Mouse (Mus musculus): ENCODE data around the gene Ints14. TPM values are rescaled to one million over a fixed set of nuclear protein-coding genes. Genes with fewer than 3 reads are reported as not detected.
"Not testable (repeated sequence)": the region's sequence is repeated elsewhere in the genome, so short reads cannot be mapped to it uniquely, and the experiment has no call there.

Gene Ints14
- polyA plus RNA-seq, 1 experiment from 2014 or later = 58.3 TPM

GRCm38 (mm10) chr9:64956337-64956736, 4.4 kb upstream of the Ints14 start:
- 0 out of 2 replicates have a peak overlapping the region, but pooled peaks have one; percentile 32 for H3K9ac ChIP-seq
- H3K4me3 ChIP-seq = peak overlapping the region; percentile 18
- H3K36me3 ChIP-seq = no peaks in the 10 kb centered on the region
- H3K9me3 ChIP-seq = no peaks in the 10 kb centered on the region
- H3K27me3 ChIP-seq = peaks cover 24% of the 10 kb centered on the region
- H3K27ac ChIP-seq = peak overlapping the region; percentile 60; the same call in 1 of the 2 replicates
- H3K4me2 ChIP-seq = peak overlapping the region; percentile 44
- ATAC-seq (ENCODE audit: insufficient number of reproducible peaks, insufficient read depth, low FRiP score, low TSS enrichment, low read depth) = no peak
- 17% methylated on average over 12 of the region's 12 CpGs for WGBS
- H3K4me1 ChIP-seq = peaks cover 26% of the 10 kb centered on the region

DNA sequence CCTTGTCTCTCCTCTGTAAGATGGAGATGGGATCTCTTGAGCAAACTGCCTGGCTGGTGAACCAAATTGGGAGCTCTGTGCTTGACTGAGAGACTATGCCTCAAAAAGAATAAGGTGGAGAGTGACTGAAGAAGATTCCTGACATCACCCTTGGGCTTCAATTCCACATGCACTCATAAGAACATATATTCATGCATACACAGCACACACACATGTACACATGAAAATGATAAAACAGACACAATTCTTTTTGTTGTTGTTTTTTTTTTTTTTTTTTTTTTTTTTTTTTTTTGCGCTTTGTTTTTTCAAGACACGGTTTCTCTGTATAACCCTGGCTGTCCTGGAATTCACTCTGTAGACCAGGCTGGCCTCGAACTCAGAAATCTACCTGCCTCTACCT, 3.4 kb upstream of the Ints14 start:
- WGBS = 84% methylated on average over 3 of the region's 3 CpGs
- ATAC-seq (ENCODE audit: insufficient number of reproducible peaks, insufficient read depth, low FRiP score, low TSS enrichment, low read depth) = no peak

GRCm38 (mm10) chr9:64960978-64961320, 244 bp downstream of the Ints14 start:
- no peaks in the 10 kb centered on the region for H3K27me3 ChIP-seq
- peak; percentile 62; the same call in 1 of the 2 replicates for ATAC-seq (ENCODE audit: insufficient number of reproducible peaks, insufficient read depth, low FRiP score, low TSS enrichment, low read depth)
- WGBS = 0% methylated on average over 16 of the region's 17 CpGs

More for the DNA sequence above, 3.4 kb upstream of the Ints14 start:
- Histone ChIP-seq H3K36me3 (peaks cover 1% of the 10 kb centered on the region; the same call in 1 of the 2 replicates), H3K9ac (no peak overlapping the region), H3K27ac (no peak overlapping the region), H3K4me2 (no peak overlapping the region), H3K9me3 (no peaks in the 10 kb centered on the region), H3K4me3 (no peak overlapping the region), H3K4me1 (peaks cover 22% of the 10 kb centered on the region), H3K27me3 (peaks cover 16% of the 10 kb centered on the region; the same call in 1 of the 2 replicates)

GRCm38 (mm10) chr9:64980548-64980947, 19.8 kb downstream of the Ints14 start:
- no peak for ATAC-seq (ENCODE audit: insufficient number of reproducible peaks, insufficient read depth, low FRiP score, low TSS enrichment, low read depth)
- peaks cover 97% of the 10 kb centered on the region for H3K36me3 ChIP-seq
- H3K4me3 ChIP-seq = no peak overlapping the region
- H3K9me3 ChIP-seq = no peaks in the 10 kb centered on the region
- H3K4me2 ChIP-seq = no peak overlapping the region
- H3K9ac ChIP-seq = no peak overlapping the region
- no peaks in the 10 kb centered on the region for H3K4me1 ChIP-seq
- 81% methylated on average over 3 of the region's 3 CpGs for WGBS
- H3K27me3 ChIP-seq = no peaks in the 10 kb centered on the region
- H3K27ac ChIP-seq = no peak overlapping the region

More at GRCm38 (mm10) chr9:64960978-64961320, 244 bp downstream of the Ints14 start:
- Histone ChIP-seq H3K4me2 (peak overlapping the region; percentile 82), H3K9ac (peak overlapping the region; percentile 93), H3K4me3 (peak overlapping the region; percentile 83), H3K4me1 (peaks cover 29% of the 10 kb centered on the region), H3K27ac (peak overlapping the region; percentile 90), H3K36me3 (peaks cover 35% of the 10 kb centered on the region), H3K9me3 (no peaks in the 10 kb centered on the region)

DNA sequence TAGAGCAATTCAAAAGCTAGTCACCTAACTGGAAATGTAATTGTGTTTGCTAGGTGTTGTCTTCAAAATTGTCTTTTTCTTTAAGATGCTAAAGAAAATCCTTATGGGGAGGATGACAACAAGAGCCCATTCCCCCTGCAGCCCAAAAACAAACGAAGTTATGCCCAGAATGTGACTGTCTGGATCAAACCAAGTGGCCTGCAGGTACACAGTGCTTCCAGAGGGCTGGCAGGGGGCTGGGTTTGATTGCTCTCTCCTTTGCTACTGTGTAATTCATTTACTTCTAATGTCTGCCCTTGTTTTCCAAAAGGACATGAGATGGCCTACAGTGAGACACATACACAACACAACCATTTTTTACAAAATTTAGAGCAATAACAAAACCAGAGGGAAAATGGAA, 21.2 kb downstream of the Ints14 start:
- Histone ChIP-seq H3K4me2 (no peak overlapping the region), H3K9me3 (no peaks in the 10 kb centered on the region), H3K27ac (no peak overlapping the region), H3K4me3 (no peak overlapping the region), H3K27me3 (no peaks in the 10 kb centered on the region), H3K9ac (no peak overlapping the region), H3K4me1 (no peaks in the 10 kb centered on the region), H3K36me3 (peaks cover 96% of the 10 kb centered on the region)
- WGBS = 74% methylated on average over 1 of the region's 1 CpGs
- ATAC-seq (ENCODE audit: insufficient number of reproducible peaks, insufficient read depth, low FRiP score, low TSS enrichment, low read depth) = no peak

DNA sequence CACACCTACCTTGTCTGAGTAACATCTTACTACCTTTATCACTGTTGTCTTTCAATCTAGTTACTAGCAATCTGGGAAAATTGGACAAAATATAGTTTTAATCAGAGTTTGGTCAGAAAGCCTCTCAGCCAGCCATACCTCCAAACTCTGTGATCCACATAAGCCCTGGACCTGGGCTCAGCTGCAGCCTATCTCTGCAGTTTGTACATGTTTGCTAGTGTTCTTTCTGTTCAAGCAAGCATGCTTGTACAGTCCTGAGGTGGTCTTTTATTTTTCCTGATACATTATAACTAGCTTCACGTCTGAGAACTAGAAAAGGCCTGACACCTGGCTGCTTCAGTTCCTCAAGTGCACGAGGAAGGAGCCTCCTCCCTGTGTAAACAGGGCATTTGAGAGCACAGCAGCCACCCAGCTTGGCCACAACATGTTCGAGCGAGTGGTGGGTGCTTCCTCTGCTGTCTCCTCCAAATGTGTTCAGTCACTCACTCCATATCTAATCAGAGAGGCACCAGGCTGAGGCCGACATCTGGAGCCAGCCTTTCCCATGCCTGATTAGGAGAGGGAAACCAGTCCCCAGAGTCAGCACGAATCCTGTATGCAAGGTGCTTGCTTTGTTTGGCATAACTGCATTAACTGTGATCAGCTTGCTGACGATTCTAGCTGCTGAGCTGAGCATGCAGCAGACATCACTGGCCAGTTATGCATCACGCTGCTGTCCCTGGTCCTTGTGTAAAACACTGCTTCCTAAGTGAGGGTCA, 24.5 kb downstream of the Ints14 start:
- Histone ChIP-seq H3K4me3 (no peak overlapping the region), H3K36me3 (peaks cover 88% of the 10 kb centered on the region), H3K4me2 (no peak overlapping the region), H3K4me1 (no peaks in the 10 kb centered on the region), H3K27me3 (no peaks in the 10 kb centered on the region), H3K27ac (no peak overlapping the region), H3K9me3 (no peaks in the 10 kb centered on the region), H3K9ac (peak overlapping the region; percentile 36; the same call in 1 of the 2 replicates)
- ATAC-seq (ENCODE audit: insufficient number of reproducible peaks, insufficient read depth, low FRiP score, low TSS enrichment, low read depth) = no peak
- WGBS = 64% methylated on average over 8 of the region's 8 CpGs

DNA sequence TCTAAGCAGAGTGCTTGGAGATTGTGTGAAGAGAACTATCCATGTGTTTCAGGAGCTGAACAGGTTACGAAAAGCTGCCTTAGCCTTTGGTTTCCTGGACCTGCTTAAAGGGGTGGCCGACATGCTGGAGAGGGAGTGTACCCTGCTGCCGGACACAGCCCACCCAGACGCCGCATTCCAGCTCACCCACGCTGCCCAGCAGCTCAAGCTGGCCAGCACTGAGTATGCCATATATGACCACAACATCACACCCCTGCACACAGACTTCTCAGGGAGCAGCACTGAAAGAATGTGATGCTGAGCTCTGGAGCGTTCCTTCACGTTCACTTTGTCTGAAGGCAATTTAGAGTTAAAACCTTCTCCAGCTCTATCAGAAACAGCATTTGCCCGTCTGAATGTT, 25.1 kb downstream of the Ints14 start:
- H3K9ac ChIP-seq = peak overlapping the region; percentile 36; the same call in 1 of the 2 replicates
- ATAC-seq (ENCODE audit: insufficient number of reproducible peaks, insufficient read depth, low FRiP score, low TSS enrichment, low read depth) = no peak
- 85% methylated on average over 9 of the region's 9 CpGs for WGBS

DNA sequence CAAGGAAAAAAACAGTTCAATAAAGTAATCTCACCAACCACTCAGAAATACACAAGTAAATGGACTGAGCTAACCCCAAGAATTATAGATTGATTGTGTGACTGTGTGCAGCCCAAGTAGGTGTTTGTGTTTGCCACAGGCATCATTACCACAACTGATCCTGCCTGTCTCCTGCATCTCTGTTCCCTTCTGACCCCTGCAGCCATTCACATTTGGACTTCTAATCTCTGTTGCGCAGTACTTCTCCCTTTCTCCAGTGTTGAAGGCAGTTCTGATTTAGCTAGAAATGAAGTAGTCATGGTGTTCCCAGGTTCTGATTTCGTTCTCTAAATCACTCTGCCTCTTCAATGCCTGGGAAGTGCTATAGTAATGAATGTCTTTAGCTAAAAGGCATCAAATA, 26.9 kb downstream of the Ints14 start:
- H3K4me3 ChIP-seq = no peak overlapping the region
- no peak overlapping the region for H3K4me2 ChIP-seq
- no peak overlapping the region for H3K9ac ChIP-seq
- no peaks in the 10 kb centered on the region for H3K4me1 ChIP-seq
- no peaks in the 10 kb centered on the region for H3K9me3 ChIP-seq
- H3K27ac ChIP-seq = no peak overlapping the region
- H3K36me3 ChIP-seq = peaks cover 81% of the 10 kb centered on the region
- H3K27me3 ChIP-seq = no peaks in the 10 kb centered on the region
- 91% methylated on average over 2 of the region's 2 CpGs for WGBS
- ATAC-seq (ENCODE audit: insufficient number of reproducible peaks, insufficient read depth, low FRiP score, low TSS enrichment, low read depth) = no peak

More for the DNA sequence above, 25.1 kb downstream of the Ints14 start:
- Histone ChIP-seq H3K9me3 (no peaks in the 10 kb centered on the region), H3K4me1 (no peaks in the 10 kb centered on the region), H3K4me2 (no peak overlapping the region), H3K27ac (no peak overlapping the region), H3K27me3 (no peaks in the 10 kb centered on the region), H3K4me3 (no peak overlapping the region), H3K36me3 (peaks cover 88% of the 10 kb centered on the region)

DNA sequence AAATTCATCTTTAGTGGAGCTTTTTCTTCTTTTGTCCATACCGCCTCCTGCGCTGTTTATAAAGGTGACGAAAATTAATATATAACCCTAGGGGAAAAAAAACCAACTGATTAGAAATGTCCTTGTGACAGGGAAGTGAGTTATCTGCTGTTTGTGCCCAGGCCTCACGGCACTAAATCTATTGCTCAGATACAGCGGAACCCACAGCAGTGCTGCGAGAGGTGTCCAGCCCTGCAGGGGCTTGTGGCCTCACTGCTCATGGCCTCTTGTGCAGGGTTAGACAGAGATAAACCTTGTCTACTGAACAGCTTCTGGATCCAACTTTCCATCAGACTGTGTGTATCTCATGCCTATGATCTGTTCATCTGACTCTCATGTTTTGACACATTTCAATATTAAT, 27.7 kb downstream of the Ints14 start:
- Histone ChIP-seq H3K4me2 (no peak overlapping the region), H3K9ac (no peak overlapping the region), H3K4me1 (no peaks in the 10 kb centered on the region), H3K27ac (no peak overlapping the region), H3K4me3 (no peak overlapping the region), H3K36me3 (peaks cover 76% of the 10 kb centered on the region), H3K9me3 (no peaks in the 10 kb centered on the region), H3K27me3 (no peaks in the 10 kb centered on the region)
- no peak for ATAC-seq (ENCODE audit: insufficient number of reproducible peaks, insufficient read depth, low FRiP score, low TSS enrichment, low read depth)
- 85% methylated on average over 6 of the region's 6 CpGs for WGBS

- no peak overlapping the region for H3K9ac ChIP-seq
- no peaks in the 10 kb centered on the region for H3K4me1 ChIP-seq
- H3K36me3 ChIP-seq = peaks cover 70% of the 10 kb centered on the region
- no peaks in the 10 kb centered on the region for H3K27me3 ChIP-seq
- WGBS = 88% methylated on average over 7 of the region's 7 CpGs
- no peak overlapping the region for H3K4me3 ChIP-seq
- no peak overlapping the region for H3K27ac ChIP-seq
- H3K4me2 ChIP-seq = no peak overlapping the region
- no peaks in the 10 kb centered on the region for H3K9me3 ChIP-seq
- ATAC-seq (ENCODE audit: insufficient number of reproducible peaks, insufficient read depth, low FRiP score, low TSS enrichment, low read depth) = no peak
Measured at GRCm38 (mm10) chr9:64990291-64990690, 29.6 kb downstream of the Ints14 start.

GRCm38 (mm10) chr9:64995464-64995863, 34.8 kb downstream of the Ints14 start:
- peaks cover 69% of the 10 kb centered on the region for H3K36me3 ChIP-seq

GRCm38 (mm10) chr9:65001481-65001880, 40.8 kb downstream of the Ints14 start:
- no peak for ATAC-seq (ENCODE audit: insufficient number of reproducible peaks, insufficient read depth, low FRiP score, low TSS enrichment, low read depth)
- WGBS = 60% methylated on average over 4 of the region's 4 CpGs
- Histone ChIP-seq H3K4me3 (no peak overlapping the region), H3K4me2 (no peak overlapping the region), H3K9ac (no peak overlapping the region), H3K4me1 (no peaks in the 10 kb centered on the region), H3K27me3 (no peaks in the 10 kb centered on the region), H3K9me3 (no peaks in the 10 kb centered on the region), H3K27ac (no peak overlapping the region), H3K36me3 (peaks cover 79% of the 10 kb centered on the region)

More at GRCm38 (mm10) chr9:64995464-64995863, 34.8 kb downstream of the Ints14 start:
- not testable (repeated sequence) for ATAC-seq (ENCODE audit: insufficient number of reproducible peaks, insufficient read depth, low FRiP score, low TSS enrichment, low read depth); H3K4me2 ChIP-seq; H3K4me1 ChIP-seq; H3K4me3 ChIP-seq; H3K9ac ChIP-seq; H3K27ac ChIP-seq; H3K9me3 ChIP-seq; H3K27me3 ChIP-seq
- WGBS = 85% methylated on average over 1 of the region's 1 CpGs

Measured in embryonic facial prominence, embryonic 13.5 days (tissue).